Mouse (Mus musculus) adrenal gland, postnatal 36 days (tissue): ENCODE data around the gene Ifi206. TPM values are rescaled to one million over a fixed set of nuclear protein-coding genes. Genes with fewer than 3 reads are reported as not detected.
"Not testable (repeated sequence)": the region's sequence is repeated elsewhere in the genome, so short reads cannot be mapped to it uniquely, and the experiment has no call there.

ENCODE experiments used
- DNase-seq, 2 experiments: peaks; one replicate each; pipeline ENCODE4 v3.0.0; 2021; ENCODE audit warnings: mixed read lengths in 1 of 2
- long read RNA-seq, 2 experiments: library from polyadenylated mRNA; stranded (forward); transcript quantifications; one replicate each; pipeline ENCODE4 v2.0.0; 2021; ENCODE audit warnings: borderline sequencing depth in 2 of 2
- total RNA-seq, 2 experiments: library from RNA; stranded (reverse); gene quantifications; 2 replicates each; pipeline ENCODE4 v1.2.3; 2021

The Ifi206 gene
- 1 to 10 TPM in 1 of 2 experiments, under 1 TPM in 1; 0.53 to 1.0 TPM for total RNA-seq
- long read RNA-seq, experiment 1 = 0 reads
- long read RNA-seq, experiment 2 = 0 reads

- not testable (repeated sequence) for DNase-seq
Measured at GRCm38 (mm10) chr1:173490812-173491480, at the start of gene Ifi206. Gene Ifi206, minus strand, starts transcription at chr1:173491041.

- not testable (repeated sequence) for DNase-seq
Measured at GRCm38 (mm10) chr1:173535791-173536190, 45.0 kb upstream of the Ifi206 start, which contains the start of gene Ifi214. Gene Ifi214, minus strand, starts transcription at chr1:173535957.

GRCm38 (mm10) chr1:173521452-173521851, 30.6 kb upstream of the Ifi206 start:
- no peak for DNase-seq

GRCm38 (mm10) chr1:173510595-173510994, 19.8 kb upstream of the Ifi206 start:
- DNase-seq = not testable (repeated sequence)

- DNase-seq = not testable (repeated sequence)
Measured at GRCm38 (mm10) chr1:173491483-173491882, 642 bp upstream of the Ifi206 start.

GRCm38 (mm10) chr1:173481182-173481574, 9.7 kb downstream of the Ifi206 start:
- not testable (repeated sequence) for DNase-seq

GRCm38 (mm10) chr1:173480399-173481181, 10.3 kb downstream of the Ifi206 start:
- DNase-seq = not testable (repeated sequence)

- DNase-seq = no peak
Measured at GRCm38 (mm10) chr1:173456761-173457160, 34.1 kb downstream of the Ifi206 start.

GRCm38 (mm10) chr1:173456139-173456754, 34.6 kb downstream of the Ifi206 start:
- no peak for DNase-seq

- DNase-seq = no peak
Measured at GRCm38 (mm10) chr1:173451665-173452064, 39.2 kb downstream of the Ifi206 start.

GRCm38 (mm10) chr1:173450621-173451020, 40.2 kb downstream of the Ifi206 start:
- no peak for DNase-seq

- peak; percentile 9 to 30 for DNase-seq
Measured at GRCm38 (mm10) chr1:173447067-173447466, 43.8 kb downstream of the Ifi206 start.

GRCm38 (mm10) chr1:173443061-173443460, 47.8 kb downstream of the Ifi206 start:
- no peak for DNase-seq

- DNase-seq = no peak
Measured at GRCm38 (mm10) chr1:173441210-173441609, 49.6 kb downstream of the Ifi206 start.

GRCm38 (mm10) chr1:173440681-173441080, 50.2 kb downstream of the Ifi206 start:
- DNase-seq = no peak

GRCm38 (mm10) chr1:173437161-173437953, 53.5 kb downstream of the Ifi206 start:
- no peak for DNase-seq

GRCm38 (mm10) chr1:173432411-173432810, 58.4 kb downstream of the Ifi206 start:
- DNase-seq = no peak

GRCm38 (mm10) chr1:173429995-173430699, 60.7 kb downstream of the Ifi206 start:
- no peak for DNase-seq

GRCm38 (mm10) chr1:173427385-173427784, 63.5 kb downstream of the Ifi206 start:
- no peak for DNase-seq

GRCm38 (mm10) chr1:173426345-173426744, 64.5 kb downstream of the Ifi206 start:
- no peak for DNase-seq

GRCm38 (mm10) chr1:173420374-173420773, 70.5 kb downstream of the Ifi206 start:
- DNase-seq = peak in 1 of 2 experiments; percentile 2
